Mouse (Mus musculus) embryo, embryonic 9.5 days (tissue): ENCODE results near the gene 0610040J01Rik.

ENCODE experiments used
- DNase-seq: peaks from one replicate; pipeline ENCODE4 v3.0.0-alpha.2; 2017; ENCODE audit errors: extremely low spot score

Gene 0610040J01Rik

GRCm38 (mm10) chr5:63811819-63812508 lies at the start of gene 0610040J01Rik:
Gene 0610040J01Rik (plus strand): TSS chr5:63812363.
- DNase-seq = peak; percentile 79

- no peak for DNase-seq
These were observed 46.3 kb upstream of the 0610040J01Rik start for GRCm38 (mm10) chr5:63765886-63766285.

- DNase-seq = peak; percentile 34
These were observed 45.4 kb upstream of the 0610040J01Rik start for GRCm38 (mm10) chr5:63766715-63767114.

GRCm38 (mm10) chr5:63767464-63767863 lies 44.7 kb upstream of the 0610040J01Rik start:
- DNase-seq = no peak

- no peak for DNase-seq
These were observed 43.9 kb upstream of the 0610040J01Rik start for GRCm38 (mm10) chr5:63768220-63768619.

- DNase-seq = no peak
These were observed 39.2 kb upstream of the 0610040J01Rik start for GRCm38 (mm10) chr5:63772971-63773370.

- DNase-seq = no peak
These were observed 38.6 kb upstream of the 0610040J01Rik start for GRCm38 (mm10) chr5:63773603-63774002.

- DNase-seq = no peak
These were observed 23.9 kb upstream of the 0610040J01Rik start for GRCm38 (mm10) chr5:63788156-63788826.

GRCm38 (mm10) chr5:63812509-63812865 lies 324 bp downstream of the 0610040J01Rik start:
- no peak for DNase-seq

GRCm38 (mm10) chr5:63816643-63817042 lies 4.5 kb downstream of the 0610040J01Rik start:
- no peak for DNase-seq

GRCm38 (mm10) chr5:63817270-63817669 lies 5.1 kb downstream of the 0610040J01Rik start:
- no peak for DNase-seq

- no peak for DNase-seq
These were observed 6.8 kb downstream of the 0610040J01Rik start for GRCm38 (mm10) chr5:63818975-63819374.

GRCm38 (mm10) chr5:63819519-63819918 lies 7.4 kb downstream of the 0610040J01Rik start:
- no peak for DNase-seq

- DNase-seq = no peak
These were observed 9.0 kb downstream of the 0610040J01Rik start for GRCm38 (mm10) chr5:63821176-63821575.

- DNase-seq = no peak
These were observed 9.7 kb downstream of the 0610040J01Rik start for GRCm38 (mm10) chr5:63821860-63822259.

GRCm38 (mm10) chr5:63823362-63824332 lies 11.5 kb downstream of the 0610040J01Rik start:
- DNase-seq = no peak

- no peak for DNase-seq
These were observed 12.6 kb downstream of the 0610040J01Rik start for GRCm38 (mm10) chr5:63824599-63825350.

GRCm38 (mm10) chr5:63825881-63826280 lies 13.7 kb downstream of the 0610040J01Rik start:
- no peak for DNase-seq

GRCm38 (mm10) chr5:63827006-63827405 lies 14.8 kb downstream of the 0610040J01Rik start:
- no peak for DNase-seq

GRCm38 (mm10) chr5:63827415-63828053 lies 15.4 kb downstream of the 0610040J01Rik start:
- DNase-seq = no peak
